Mouse (Mus musculus): ENCODE data around the gene Cxcl14.

Cxcl14 gene

GRCm38 (mm10) chr13:56295943-56296658 is at the start of gene Cxcl14:
TSS of gene Cxcl14 (minus strand) at chr13:56296551.
- peak; percentile 7 for DNase-seq

- DNase-seq: no peak
Observed at GRCm38 (mm10) chr13:56344355-56344754, 48.0 kb upstream of the Cxcl14 start.

- DNase-seq: no peak
Observed at GRCm38 (mm10) chr13:56342491-56342890, 46.1 kb upstream of the Cxcl14 start.

GRCm38 (mm10) chr13:56340513-56340912 is 44.2 kb upstream of the Cxcl14 start:
- DNase-seq: no peak

- DNase-seq: no peak
Observed at GRCm38 (mm10) chr13:56339816-56340215, 43.5 kb upstream of the Cxcl14 start.

GRCm38 (mm10) chr13:56336982-56337381 is 40.6 kb upstream of the Cxcl14 start:
- no peak for DNase-seq

GRCm38 (mm10) chr13:56334802-56335690 is 38.7 kb upstream of the Cxcl14 start:
- DNase-seq: no peak

GRCm38 (mm10) chr13:56334236-56334635 is 37.9 kb upstream of the Cxcl14 start:
- DNase-seq: no peak

- no peak for DNase-seq
Observed at GRCm38 (mm10) chr13:56332356-56332755, 36.0 kb upstream of the Cxcl14 start.

GRCm38 (mm10) chr13:56330603-56331455 is 34.5 kb upstream of the Cxcl14 start:
- DNase-seq: no peak

GRCm38 (mm10) chr13:56329769-56330168 is 33.4 kb upstream of the Cxcl14 start:
- DNase-seq: no peak

- DNase-seq: no peak
Observed at GRCm38 (mm10) chr13:56329165-56329564, 32.8 kb upstream of the Cxcl14 start.

- DNase-seq: no peak
Observed at GRCm38 (mm10) chr13:56327779-56328178, 31.4 kb upstream of the Cxcl14 start.

- DNase-seq: no peak
Observed at GRCm38 (mm10) chr13:56321635-56322034, 25.3 kb upstream of the Cxcl14 start.

GRCm38 (mm10) chr13:56316930-56317329 is 20.6 kb upstream of the Cxcl14 start:
- no peak for DNase-seq

GRCm38 (mm10) chr13:56315201-56315600 is 18.9 kb upstream of the Cxcl14 start:
- no peak for DNase-seq

- no peak for DNase-seq
Observed at GRCm38 (mm10) chr13:56305058-56305457, 8.7 kb upstream of the Cxcl14 start.

GRCm38 (mm10) chr13:56304453-56304852 is 8.1 kb upstream of the Cxcl14 start:
- DNase-seq: no peak

GRCm38 (mm10) chr13:56299336-56299735 is 3.0 kb upstream of the Cxcl14 start:
- no peak for DNase-seq

- DNase-seq: no peak
Observed at GRCm38 (mm10) chr13:56296659-56297020, 289 bp upstream of the Cxcl14 start.

- no peak for DNase-seq
Observed at GRCm38 (mm10) chr13:56295586-56295942, 787 bp downstream of the Cxcl14 start.

- no peak for DNase-seq
Observed at GRCm38 (mm10) chr13:56294908-56295307, 1.4 kb downstream of the Cxcl14 start.

GRCm38 (mm10) chr13:56289998-56290397 is 6.4 kb downstream of the Cxcl14 start:
- DNase-seq: no peak
